Mouse (Mus musculus) MEL (cell line): ENCODE results near the gene Sec22b. TPM values are rescaled to one million over a fixed set of nuclear protein-coding genes. Genes with fewer than 3 reads are reported as not detected.

ENCODE experiments used
- DNase-seq: peaks from one replicate; pipeline ENCODE4 v3.0.0; 2011; ENCODE audit warnings: low read depth, low spot score
- H3K27ac ChIP-seq: 2 replicates; pipeline ENCODE4 v1.5.1; 2012; ENCODE audit warnings: low read depth, mild to moderate bottlenecking, control low read depth, low read length, moderate library complexity; ENCODE audit not compliant: control insufficient read depth
- H3K27me3 ChIP-seq, 2 experiments: fragments of 150-350 bp in 1 of 2; sonication (generic) in 1 of 2; 2 replicates each; pipeline ENCODE4 v1.6.1; 2012; ENCODE audit warnings: low read length in 2 of 2, mild to moderate bottlenecking in 2 of 2, improper control_type of control experiment in 1 of 2, moderate library complexity in 1 of 2; ENCODE audit not compliant: insufficient read depth in 2 of 2, control insufficient read depth in 1 of 2
- H3K36me3 ChIP-seq, 2 experiments: 2 replicates each; pipeline ENCODE4 v1.6.1; 2012 to 2014; ENCODE audit warnings: low read length in 2 of 2, improper control_type of control experiment in 1 of 2, inconsistent platforms in 1 of 2, mild to moderate bottlenecking in 1 of 2; ENCODE audit not compliant: insufficient read depth in 2 of 2, control insufficient read depth in 1 of 2
- H3K4me1 ChIP-seq, 2 experiments: fragments of 150-350 bp in 1 of 2; sonication (generic) in 1 of 2; 2 replicates each; pipeline ENCODE4 v1.6.1; 2012; ENCODE audit warnings: low read length in 2 of 2, improper control_type of control experiment in 1 of 2, mild to moderate bottlenecking in 1 of 2; ENCODE audit not compliant: insufficient read depth in 2 of 2, control insufficient read depth in 1 of 2
- H3K4me3 ChIP-seq, 2 experiments: fragments of 150-350 bp in 1 of 2; sonication (generic) in 1 of 2; 2 replicates each; pipeline ENCODE4 v1.5.1; 2012; ENCODE audit warnings: low read depth in 2 of 2, low read length in 2 of 2, mild to moderate bottlenecking in 2 of 2, moderate library complexity in 2 of 2, control low read depth in 1 of 2, improper control_type of control experiment in 1 of 2; ENCODE audit not compliant: control insufficient read depth in 1 of 2, insufficient read depth in 1 of 2
- H3K79me2 ChIP-seq: 2 replicates; pipeline ENCODE4 v1.6.1; 2012; ENCODE audit warnings: mild to moderate bottlenecking, low read length, moderate library complexity; ENCODE audit not compliant: control insufficient read depth, poor library complexity, insufficient read depth
- H3K9ac ChIP-seq: 2 replicates; pipeline ENCODE4 v1.6.1; 2012; ENCODE audit warnings: low read depth, mild to moderate bottlenecking, control low read depth, low read length, moderate library complexity; ENCODE audit not compliant: control insufficient read depth, poor library complexity, severe bottlenecking
- H3K9me3 ChIP-seq: fragments of 150-350 bp; sonication (generic); replicated peaks from 2 replicates; pipeline ENCODE4 v1.6.1; 2012; ENCODE audit warnings: mild to moderate bottlenecking, low read length, improper control_type of control experiment, moderate library complexity; ENCODE audit not compliant: insufficient read depth
- BHLHE40 ChIP-seq: IDR thresholded peaks from 2 replicates; pipeline ENCODE4 v1.6.1; 2012; ENCODE audit warnings: low read depth, mild to moderate bottlenecking, inconsistent platforms, low read length, improper control_type of control experiment, borderline replicate concordance
- CHD1 ChIP-seq: IDR thresholded peaks from 2 replicates; pipeline ENCODE4 v1.6.1; 2012; ENCODE audit warnings: low read depth, mild to moderate bottlenecking, inconsistent platforms, low read length, improper control_type of control experiment
- ELF1 ChIP-seq: IDR thresholded peaks from 2 replicates; pipeline ENCODE4 v1.6.1; 2014; ENCODE audit warnings: low read depth, mild to moderate bottlenecking, inconsistent platforms, low read length, improper control_type of control experiment, moderate library complexity
- EP300 ChIP-seq, 2 experiments: IDR thresholded peaks; 2 replicates each; pipeline ENCODE4 v1.6.1; 2011; ENCODE audit warnings: improper control_type of control experiment in 2 of 2, low read length in 2 of 2, low read depth in 1 of 2, mild to moderate bottlenecking in 1 of 2
- MAX ChIP-seq: IDR thresholded peaks from 2 replicates; pipeline ENCODE4 v1.6.1; 2011; ENCODE audit warnings: low read length, improper control_type of control experiment
- MXI1 ChIP-seq: IDR thresholded peaks from 2 replicates; pipeline ENCODE4 v1.6.1; 2011; ENCODE audit warnings: mild to moderate bottlenecking, low read depth, low read length, improper control_type of control experiment
- MYB ChIP-seq: IDR thresholded peaks from 2 replicates; pipeline ENCODE4 v1.6.1; 2011; ENCODE audit warnings: mild to moderate bottlenecking, low read depth, low read length, improper control_type of control experiment
- POLR2A ChIP-seq, 2 experiments: IDR thresholded peaks; 2 replicates each; pipeline ENCODE4 v1.6.1; 2011 to 2012; ENCODE audit warnings: low read length in 2 of 2, mild to moderate bottlenecking in 2 of 2, control low read depth in 1 of 2, improper control_type of control experiment in 1 of 2, low read depth in 1 of 2, moderate library complexity in 1 of 2; ENCODE audit not compliant: control insufficient read depth in 1 of 2, insufficient read depth in 1 of 2, poor library complexity in 1 of 2
- POLR2AphosphoS2 ChIP-seq: IDR thresholded peaks from 2 replicates; pipeline ENCODE4 v1.6.1; 2011; ENCODE audit warnings: low read length, improper control_type of control experiment
- POLR2AphosphoS5 ChIP-seq: IDR thresholded peaks from 2 replicates; pipeline ENCODE4 v1.6.1; 2012; ENCODE audit warnings: low read depth, borderline replicate concordance, mild to moderate bottlenecking, inconsistent platforms, low read length, moderate library complexity, mixed read lengths
- RAD21 ChIP-seq: IDR thresholded peaks from 2 replicates; pipeline ENCODE4 v1.6.1; 2011; ENCODE audit warnings: mild to moderate bottlenecking, low read depth, low read length, improper control_type of control experiment
- SIN3A ChIP-seq: IDR thresholded peaks from 2 replicates; pipeline ENCODE4 v1.6.1; 2012; ENCODE audit warnings: low read length, improper control_type of control experiment, inconsistent platforms
- TBP ChIP-seq: IDR thresholded peaks from 2 replicates; pipeline ENCODE4 v1.8.0; 2011; ENCODE audit warnings: low read depth, low read length, improper control_type of control experiment
- ZNF384 ChIP-seq: IDR thresholded peaks from 2 replicates; pipeline ENCODE4 v1.6.1; 2012; ENCODE audit warnings: low read depth, mild to moderate bottlenecking, inconsistent platforms, low read length, improper control_type of control experiment
- polyA plus RNA-seq, 2 experiments: library from polyadenylated mRNA; stranded (reverse) in 1 of 2; unstranded in 1 of 2; fragments of >175 nt in 1 of 2; fragments of >200 nt in 1 of 2; gene quantifications; 2 replicates each; pipeline versions ENCODE4 v1.2.1 to v1.2.4; 2012; ENCODE audit warnings: low replicate concordance in 2 of 2, low read depth in 1 of 2; ENCODE audit not compliant: insufficient read length in 2 of 2, insufficient read depth in 1 of 2, missing spikeins in 1 of 2
- total RNA-seq: library from RNA; depleted of rRNA; stranded (reverse); fragments of 300-350 nt; gene quantifications from 2 replicates; pipeline ENCODE4 v1.2.3, GENCODE M21; 2012

The Sec22b gene
- total and polyA plus RNA-seq, 3 experiments, result 36.8 to 43.3 TPM; not detected in 1

DNA sequence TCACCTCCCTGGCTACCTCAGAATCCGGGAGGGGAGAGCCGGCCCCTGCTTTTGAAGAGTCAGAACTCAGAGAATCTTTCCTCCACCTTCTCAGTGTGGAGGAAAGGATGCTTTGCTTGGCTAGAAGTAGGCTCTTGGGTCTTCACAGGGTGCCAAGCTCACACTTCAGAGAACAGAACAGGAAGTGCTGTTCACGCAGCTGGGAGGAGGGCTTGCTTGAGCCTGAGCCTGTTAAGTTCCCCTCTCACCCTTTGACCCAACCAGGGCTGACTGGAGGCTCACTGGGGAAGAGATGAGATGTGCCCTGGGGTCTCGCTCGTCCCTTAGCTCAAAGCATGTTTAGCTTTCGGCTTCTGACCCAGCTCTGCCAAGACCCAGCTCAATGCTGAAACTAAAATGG is 32.3 kb downstream of the Sec22b start:
- H3K4me3 ChIP-seq, result peak overlapping the region; percentile 72 to 75
- DNase-seq, result peak; percentile 90
- H3K79me2 ChIP-seq, result peaks cover 2% of the 10 kb centered on the region; the same call in 1 of the 2 replicates
- TF ChIP-seq ELF1, result peak; percentile 79
- TF ChIP-seq ZNF384, result no peak
- TF ChIP-seq SIN3A, result 0 out of 2 replicates have a peak, but pooled peaks have one; percentile 26
- TF ChIP-seq MAX, result 0 out of 2 replicates have a peak, but pooled peaks have one; percentile 0
- peak; percentile 44; the same call in 1 of the 2 replicates for TF ChIP-seq POLR2AphosphoS2
- peak; percentile 73 for TF ChIP-seq TBP
- peak in 1 of 2 experiments; percentile 53; a peak in 1 of 4 replicates for TF ChIP-seq POLR2A (IDR thresholded peaks at IDR 0.05; ENCODE audit: control insufficient read depth in 1 of 2, insufficient read depth in 1 of 2, low read depth in 1 of 2, low read length in 2 of 2, poor library complexity in 1 of 2)
- no peak for TF ChIP-seq MYB
- TF ChIP-seq, all 39 proteins: peak for 6
- Histone ChIP-seq H3K9ac (peak overlapping the region; percentile 76), H3K4me1 (peaks cover 17 to 48% of the 10 kb centered on the region in 2 experiments), H3K9me3 (no peaks in the 10 kb centered on the region), H3K36me3 (peaks cover 0 to 27% of the 10 kb centered on the region in 2 experiments; a peak in 2 of 4 replicates), H3K27me3 (no peaks in the 10 kb centered on the region), H3K27ac (peak overlapping the region; percentile 87)

DNA sequence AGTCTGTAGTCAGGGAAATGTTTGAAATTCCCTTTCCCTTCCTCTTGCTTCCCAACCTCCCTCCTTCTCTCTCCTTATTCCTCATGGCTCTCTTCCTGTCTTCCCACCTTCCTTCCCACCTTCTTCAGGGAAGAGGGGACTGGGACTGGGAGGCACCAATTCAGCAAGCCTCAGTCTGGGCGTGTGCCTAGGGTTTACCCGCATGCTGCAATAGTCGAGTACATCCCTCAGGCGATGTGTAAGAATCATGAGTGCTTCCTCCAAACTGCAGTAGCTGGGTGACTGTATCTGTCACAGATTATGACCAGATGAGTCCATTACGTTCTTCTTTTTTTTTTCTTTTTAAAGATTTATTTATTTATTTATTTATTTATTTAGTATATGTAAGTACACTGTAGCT is 32.8 kb downstream of the Sec22b start:
- TF ChIP-seq BHLHE40 (no peak), MAX (0 out of 2 replicates have a peak, but pooled peaks have one; percentile 23), EP300 (IDR thresholded peaks at IDR 0.05; ENCODE audit: low read depth in 1 of 2, low read length in 2 of 2) (no peak), CHD1 (no peak), RAD21 (no peak), POLR2AphosphoS5 (no peak), MXI1 (peak; percentile 48; the same call in 1 of the 2 replicates), ZNF384 (peak; percentile 28; the same call in 1 of the 2 replicates)

More for the DNA sequence above, 32.8 kb downstream of the Sec22b start:
- H3K4me3 ChIP-seq, result peak overlapping the region; percentile 52 to 75
- DNase-seq, result peak; percentile 75
- H3K9me3 ChIP-seq, result no peaks in the 10 kb centered on the region
- no peaks in the 10 kb centered on the region for H3K27me3 ChIP-seq
- peaks cover 2% of the 10 kb centered on the region; the same call in 1 of the 2 replicates for H3K79me2 ChIP-seq
- peaks cover 20 to 53% of the 10 kb centered on the region in 2 experiments for H3K4me1 ChIP-seq
- H3K27ac ChIP-seq, result peak overlapping the region; percentile 87
- peak overlapping the region; percentile 76 for H3K9ac ChIP-seq
- H3K36me3 ChIP-seq, result peaks cover 0 to 32% of the 10 kb centered on the region in 2 experiments; a peak in 2 of 4 replicates
